Mouse (Mus musculus) CH12.LX (cell line): ENCODE data around the gene Itpr2.

Experiments used
- EP300 ChIP-seq: IDR thresholded peaks from 2 replicates; pipeline ENCODE4 v1.6.1; 2011; ENCODE audit warnings: low read length, improper control_type of control experiment
- POLR2A ChIP-seq: IDR thresholded peaks from 2 replicates; pipeline ENCODE4 v1.6.1; 2011; ENCODE audit warnings: low read depth, mild to moderate bottlenecking, improper control_type of control experiment, low read length

DNA sequence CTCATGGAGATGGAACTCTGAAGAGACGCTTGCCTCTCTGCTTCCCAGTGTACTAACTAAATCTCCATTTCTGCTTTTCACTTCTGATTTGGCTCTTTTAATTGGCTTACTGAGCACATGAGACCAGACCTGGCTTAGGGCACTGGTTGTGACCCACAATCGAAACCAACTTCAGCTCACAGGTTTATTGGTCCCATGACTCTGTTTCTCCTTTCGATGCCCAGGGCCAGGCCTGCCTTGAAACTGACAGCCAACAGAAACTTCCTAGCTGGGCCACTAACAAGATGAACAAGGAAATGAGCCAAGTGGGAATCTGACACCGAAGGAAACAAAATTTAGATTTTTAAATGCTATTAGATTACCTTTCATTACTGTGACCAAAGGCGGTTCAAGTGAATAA lies 105.8 kb downstream of the Itpr2 start:
- TF ChIP-seq EP300 (no peak), POLR2A (no peak)
